Mouse (Mus musculus) gastrocnemius, postnatal 4 days (tissue): Measurements from ENCODE around the gene D430042O09Rik. TPM values are rescaled to one million over a fixed set of nuclear protein-coding genes. Genes with fewer than 3 reads are reported as not detected.

Source experiments
- DNase-seq, 2 experiments: peaks; one replicate each; pipeline ENCODE4 v3.0.0; 2021 to 2022; ENCODE audit warnings: low spot score in 2 of 2, mixed read lengths in 2 of 2
- total RNA-seq, 2 experiments: library from RNA; stranded (reverse); gene quantifications; 2 replicates each; pipeline ENCODE4 v1.2.3; 2021

The D430042O09Rik gene
- total RNA-seq, 2 experiments from 2014 or later = 10.8 to 15.0 TPM

DNA sequence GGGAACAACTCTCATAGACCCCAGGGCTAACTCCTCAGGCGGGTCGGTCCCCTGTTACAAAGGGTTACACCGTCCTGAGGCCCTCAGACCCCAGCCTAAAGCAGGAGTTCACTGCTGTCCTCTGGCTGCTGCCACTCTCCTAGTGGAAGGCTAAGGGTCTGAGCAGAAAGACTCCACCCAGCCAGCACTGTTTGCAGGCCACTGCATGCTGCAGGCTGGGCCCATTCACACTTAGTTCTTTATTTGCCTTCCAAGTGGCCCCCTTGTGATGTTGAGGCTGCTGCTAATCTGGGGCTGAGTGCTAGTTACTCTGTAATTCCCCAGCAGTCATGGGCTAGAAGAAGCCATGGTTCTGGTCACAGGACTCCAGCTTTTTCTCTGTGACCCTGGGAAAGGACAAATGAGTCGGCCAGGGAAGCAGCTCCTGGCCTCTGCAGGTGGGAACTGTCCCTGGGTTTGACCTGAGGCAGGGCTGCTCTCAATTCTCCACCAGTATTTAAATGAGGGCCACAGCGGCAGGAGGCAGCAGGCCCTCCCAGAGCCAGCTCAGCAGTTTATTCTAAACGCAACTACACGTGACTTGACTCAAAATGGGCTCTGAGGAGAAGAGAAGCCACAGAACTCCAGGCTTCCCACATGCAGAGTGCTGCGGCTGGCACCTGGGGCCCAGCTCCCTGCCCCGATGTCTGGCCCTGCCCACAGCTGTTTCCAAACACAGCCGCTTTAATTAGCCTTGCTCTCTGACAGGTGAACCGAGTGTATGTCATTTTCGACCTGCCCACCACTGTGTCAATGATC lies 163.9 kb downstream of the D430042O09Rik start:
- no peak for DNase-seq

DNA sequence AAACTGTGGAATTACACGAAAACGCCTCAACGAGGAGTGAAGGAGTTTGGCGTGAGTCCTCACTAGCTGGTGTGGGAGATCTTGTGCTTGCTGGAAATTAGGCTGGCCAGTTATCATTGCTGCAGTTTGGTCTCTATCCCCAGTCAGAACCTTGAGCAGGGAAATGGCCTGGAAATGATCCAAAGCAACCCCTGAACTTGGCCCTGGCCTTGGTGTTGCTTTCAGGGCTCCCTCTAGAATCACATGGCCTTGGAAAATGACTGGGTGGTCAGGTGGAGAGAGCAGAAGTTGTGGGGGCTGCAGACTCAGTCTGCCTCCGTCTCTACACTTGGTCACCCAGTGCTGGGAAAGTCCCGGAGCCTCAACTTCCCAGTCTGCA lies 164.5 kb downstream of the D430042O09Rik start:
- DNase-seq = no peak

DNA sequence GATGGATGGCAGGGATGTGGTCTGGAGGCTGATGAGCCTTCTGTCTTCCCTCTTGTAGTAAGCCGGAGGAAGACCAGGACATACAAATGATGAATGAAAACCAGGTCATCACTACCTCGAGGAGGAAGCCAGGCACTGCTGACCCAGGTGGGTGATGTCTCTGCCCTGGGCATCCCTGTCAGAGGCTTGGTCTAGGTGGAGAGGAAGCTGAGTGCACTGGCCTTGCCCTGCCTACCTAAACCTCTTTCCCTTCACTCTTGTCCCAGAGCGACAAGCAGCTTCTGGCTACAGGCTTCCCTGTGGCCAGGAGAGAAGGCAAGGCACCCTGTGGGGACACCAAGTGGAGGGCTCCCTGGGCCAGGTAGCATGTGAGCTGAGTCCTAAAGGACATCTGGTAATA lies 165.2 kb downstream of the D430042O09Rik start:
- no peak for DNase-seq

DNA sequence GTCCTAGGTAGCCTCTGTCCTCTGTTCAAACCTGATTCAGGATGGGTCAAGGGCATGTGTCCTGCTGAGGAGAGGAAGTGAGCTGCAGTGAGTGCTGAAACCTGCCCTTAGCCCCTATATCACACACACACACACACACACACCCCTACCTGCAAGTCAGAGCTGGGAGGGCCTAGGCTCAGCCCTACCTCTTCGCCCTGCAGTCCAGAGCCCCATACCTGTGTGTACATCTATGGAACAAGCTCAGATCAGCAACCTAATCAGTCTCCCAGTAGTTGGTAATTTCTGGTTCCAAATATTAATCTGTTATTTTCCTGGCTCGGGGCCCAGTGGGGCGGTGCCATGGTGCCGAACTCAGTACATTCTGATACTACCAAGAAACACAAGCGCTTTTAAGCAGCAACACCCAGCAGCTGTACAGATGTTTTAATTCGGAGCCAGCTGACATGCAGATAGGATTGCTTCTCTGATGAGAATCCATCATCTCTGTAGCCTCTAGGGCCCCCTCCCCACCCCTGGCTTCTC lies 166.3 kb downstream of the D430042O09Rik start:
- no peak for DNase-seq

DNA sequence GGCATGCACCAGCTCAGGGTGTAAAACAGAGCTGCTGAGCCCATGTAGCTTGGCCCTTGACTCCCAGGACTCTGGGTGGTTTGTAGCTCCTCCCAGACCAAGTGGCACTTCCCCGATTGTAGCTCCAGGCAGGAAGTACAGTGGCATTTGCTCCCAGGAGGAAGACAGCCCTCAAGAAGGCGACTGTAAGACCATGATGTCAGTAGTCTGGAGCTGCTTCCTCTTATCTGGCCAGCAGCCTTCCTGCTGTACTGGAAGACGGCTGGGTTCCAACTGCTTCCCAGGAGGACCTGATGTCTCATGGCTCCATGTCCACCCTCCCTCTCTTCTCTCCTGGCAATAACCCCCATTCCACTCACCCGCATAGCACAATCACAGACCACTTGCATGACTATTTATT lies 170.4 kb downstream of the D430042O09Rik start:
- no peak for DNase-seq

DNA sequence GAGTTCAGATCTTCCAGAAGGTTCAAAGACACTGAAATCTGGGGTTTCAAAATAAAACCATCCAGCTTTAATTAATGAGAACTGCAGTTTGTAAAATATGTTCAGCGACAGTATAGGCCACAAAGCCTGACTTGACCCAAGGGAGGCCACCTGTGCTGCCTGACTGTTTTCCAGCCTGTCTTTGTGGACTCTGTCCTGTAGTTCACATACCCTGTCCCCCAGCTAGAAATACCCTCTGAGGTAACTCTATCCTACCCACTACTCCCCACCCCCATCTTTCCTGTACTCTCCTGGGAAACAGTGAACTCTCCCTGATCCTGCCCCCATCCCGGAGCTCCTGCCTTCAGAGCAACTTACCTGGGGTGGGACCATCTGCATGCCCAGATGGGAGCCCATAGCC lies 175.5 kb downstream of the D430042O09Rik start:
- no peak for DNase-seq

DNA sequence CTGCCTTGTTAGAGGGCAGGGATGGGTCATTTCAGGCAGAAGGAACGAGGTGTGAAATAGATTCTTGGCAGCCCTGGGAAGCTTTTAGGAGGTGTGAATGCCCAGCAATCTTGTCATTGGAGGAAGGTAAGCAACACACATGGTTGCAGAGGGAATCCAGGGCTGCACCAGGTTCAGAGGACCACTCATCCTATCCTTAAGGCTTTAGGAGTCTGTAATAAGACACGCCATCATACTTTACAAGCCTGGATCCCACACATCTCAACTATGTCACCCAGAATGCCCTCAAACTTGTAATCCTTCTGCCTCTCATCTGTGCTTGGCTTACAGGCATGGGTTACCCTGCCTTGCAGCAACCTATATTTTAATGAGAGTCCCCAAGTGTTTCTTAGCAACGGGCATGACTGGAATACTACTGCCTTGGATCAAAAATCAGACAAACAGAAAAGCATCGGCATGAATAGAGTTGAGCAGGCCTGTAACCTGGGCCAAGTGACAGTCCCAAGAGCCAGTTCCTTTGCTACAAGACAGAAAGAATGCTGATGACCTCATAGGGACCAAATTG lies 178.5 kb downstream of the D430042O09Rik start:
- DNase-seq = no peak

DNA sequence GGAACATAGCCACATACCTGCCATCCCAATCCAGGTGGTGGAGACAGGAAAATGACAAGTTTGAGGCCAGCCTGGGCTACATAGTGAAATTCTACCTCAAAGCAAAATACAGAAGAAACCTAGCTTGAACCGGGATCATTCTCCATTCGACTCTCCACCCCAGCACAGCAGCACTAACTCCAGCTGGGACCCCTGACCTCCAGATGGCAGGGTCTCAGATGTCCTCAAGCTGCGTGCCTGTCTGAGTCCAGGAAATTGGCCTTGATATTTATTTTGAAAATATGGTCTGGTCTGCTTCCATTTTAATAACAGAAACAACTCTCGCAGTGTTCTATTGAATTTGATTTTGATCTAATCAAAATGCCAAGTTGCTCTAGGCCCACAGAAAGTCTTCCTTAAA lies 179.4 kb downstream of the D430042O09Rik start:
- DNase-seq = no peak

DNA sequence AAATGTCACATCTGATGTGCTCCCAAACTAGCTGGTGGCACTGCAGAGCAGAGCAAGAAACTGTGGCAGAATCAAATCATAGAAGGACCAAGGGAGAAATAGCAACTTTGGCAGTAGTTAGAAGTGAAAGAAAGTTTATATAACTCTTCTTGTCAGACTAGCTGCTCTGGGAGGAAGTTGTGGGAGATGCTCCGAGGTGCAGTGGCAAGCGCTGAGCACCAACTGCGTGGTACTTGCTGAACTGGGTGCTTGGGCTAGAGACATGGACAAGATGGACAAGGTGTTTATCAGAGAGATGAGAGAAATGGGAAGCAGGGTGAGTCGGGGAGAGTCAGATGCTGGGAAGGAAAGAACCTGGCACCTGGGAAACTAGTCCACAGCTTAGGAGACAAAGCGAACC lies 180.1 kb downstream of the D430042O09Rik start:
- no peak for DNase-seq

DNA sequence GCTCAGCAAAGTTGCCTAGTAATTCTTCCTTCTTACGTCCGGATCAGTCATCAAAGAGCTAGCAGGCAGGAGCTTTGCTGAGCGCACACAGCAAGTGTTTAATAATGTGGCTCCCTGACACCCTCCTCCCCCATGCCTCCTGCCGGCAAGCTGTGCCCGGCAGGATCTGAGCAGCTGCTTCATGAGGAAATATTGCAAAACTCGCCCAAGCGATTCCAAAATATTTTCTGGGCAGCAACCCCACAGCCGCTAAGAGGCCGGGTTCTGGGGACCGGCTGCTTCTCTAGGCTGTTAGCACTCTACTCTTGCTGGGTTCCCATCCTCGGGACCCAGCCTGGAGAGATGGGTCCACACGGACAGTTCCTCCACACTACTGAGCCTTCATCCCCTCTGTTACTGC lies 180.7 kb downstream of the D430042O09Rik start:
- DNase-seq = peak in 1 of 2 experiments; percentile 32

DNA sequence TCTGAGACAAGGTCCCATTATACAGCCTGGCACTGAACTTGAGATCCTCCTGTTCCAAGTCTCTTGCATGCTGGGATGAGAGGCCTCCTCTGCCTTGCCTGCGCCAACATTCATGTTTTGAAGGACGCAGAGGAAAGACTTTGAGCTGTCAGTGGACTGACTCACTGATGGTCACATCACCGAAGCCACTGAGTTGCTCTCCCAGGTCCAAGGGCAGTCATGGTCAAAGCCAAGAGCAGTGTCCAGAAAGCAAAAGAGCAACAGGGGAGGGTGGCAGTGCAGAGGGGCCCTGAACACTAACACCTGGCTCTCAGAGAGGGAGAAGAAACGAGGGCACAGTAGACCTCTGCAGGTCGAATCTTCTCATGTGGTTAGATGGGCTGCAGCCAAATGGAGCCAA lies 185.9 kb downstream of the D430042O09Rik start:
- no peak for DNase-seq

DNA sequence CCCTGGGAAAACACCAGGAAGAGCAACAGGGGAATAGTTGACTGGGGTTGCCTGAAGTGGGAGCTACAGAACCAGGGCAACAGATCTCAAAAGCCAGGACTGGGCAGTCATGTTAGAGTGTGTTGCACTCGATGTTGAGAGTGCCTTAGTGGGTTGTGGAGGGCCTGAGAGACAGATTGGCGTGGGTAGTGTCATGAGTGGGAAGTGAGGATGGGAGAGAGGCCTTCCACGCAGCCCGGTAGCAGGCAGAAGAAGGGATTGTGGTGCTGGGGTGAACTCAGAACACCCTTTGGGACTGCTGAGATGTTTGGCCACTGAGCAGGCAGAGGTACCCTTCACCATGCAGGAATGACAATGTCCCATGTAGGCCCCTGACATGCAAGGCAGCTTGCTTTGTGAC lies 189.4 kb downstream of the D430042O09Rik start:
- no peak for DNase-seq

DNA sequence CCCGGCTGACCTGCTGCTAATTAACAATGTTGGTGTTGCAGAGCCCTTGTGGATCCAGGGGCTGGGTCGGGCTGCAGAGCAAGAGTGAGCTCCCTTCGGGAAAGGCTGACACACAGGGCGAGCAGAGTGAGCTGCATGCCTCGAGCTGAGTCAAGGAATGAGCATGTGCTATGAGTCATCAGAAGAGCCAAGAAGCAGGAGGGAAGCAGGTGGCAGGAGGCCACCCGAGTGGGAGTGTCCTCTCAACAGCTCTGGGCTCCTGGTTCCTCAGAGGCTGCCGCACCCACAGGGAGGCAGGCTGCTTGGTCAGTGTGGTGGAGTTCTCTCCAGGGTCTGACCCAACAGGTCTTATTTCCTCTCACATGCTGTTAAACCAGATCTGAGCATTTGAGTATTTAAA lies 191.3 kb downstream of the D430042O09Rik start:
- no peak for DNase-seq

DNA sequence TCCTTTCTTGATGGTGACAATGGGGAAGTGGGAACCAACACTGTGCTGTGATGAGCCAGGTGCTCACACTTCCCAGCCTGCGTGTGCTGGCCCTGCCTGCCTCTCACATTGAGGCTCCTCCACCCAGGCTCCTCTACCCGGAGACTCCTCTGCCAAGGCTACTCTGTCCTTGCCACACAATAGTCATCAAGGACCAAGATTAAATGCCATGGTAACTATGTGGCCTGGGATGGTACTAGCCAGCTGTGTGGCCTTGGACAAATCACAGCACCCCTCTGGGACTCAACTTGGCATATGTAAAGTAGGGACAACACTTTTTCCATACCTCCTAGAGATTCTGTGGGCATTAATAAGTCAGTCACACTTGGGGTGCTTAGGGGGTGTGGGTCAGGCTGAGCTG lies 192.2 kb downstream of the D430042O09Rik start:
- no peak for DNase-seq

DNA sequence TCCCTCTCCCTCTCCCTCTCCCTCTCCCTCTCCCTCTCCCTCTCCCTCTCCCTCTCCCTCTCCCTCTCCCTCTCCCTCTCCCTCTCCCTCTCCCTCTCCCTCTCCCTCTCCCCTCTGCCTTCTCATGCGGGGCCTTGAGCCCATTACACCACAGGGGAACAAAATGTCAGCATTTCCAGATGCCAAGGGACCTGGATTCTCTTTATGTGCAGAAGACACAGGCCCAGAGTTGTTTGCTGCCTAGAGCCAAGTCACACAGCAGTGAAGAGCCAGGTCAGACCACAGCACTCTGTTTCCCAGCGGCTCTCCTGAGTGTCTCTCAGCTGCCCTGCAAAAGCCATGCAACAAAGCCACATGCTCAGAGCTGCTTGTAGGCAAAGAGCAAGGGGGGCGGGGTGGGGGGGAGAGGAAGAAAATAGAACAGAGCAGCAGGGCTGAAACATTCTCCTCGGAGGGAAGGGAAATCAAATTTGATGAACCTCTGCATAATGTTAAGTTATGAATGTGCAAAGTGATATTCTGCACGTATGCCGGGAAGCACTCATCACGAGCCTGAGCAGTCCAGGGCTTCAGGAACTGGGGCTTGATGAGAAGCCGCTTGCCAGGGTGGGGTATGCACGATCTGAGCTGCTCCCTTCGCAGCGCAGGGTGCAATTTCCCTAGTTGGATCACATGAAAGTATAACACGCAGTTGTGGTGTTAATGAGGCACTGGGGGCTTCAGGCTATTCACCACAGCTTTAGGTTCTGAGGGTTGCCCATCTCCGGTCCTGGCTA lies 192.9 kb downstream of the D430042O09Rik start:
- DNase-seq = no peak

DNA sequence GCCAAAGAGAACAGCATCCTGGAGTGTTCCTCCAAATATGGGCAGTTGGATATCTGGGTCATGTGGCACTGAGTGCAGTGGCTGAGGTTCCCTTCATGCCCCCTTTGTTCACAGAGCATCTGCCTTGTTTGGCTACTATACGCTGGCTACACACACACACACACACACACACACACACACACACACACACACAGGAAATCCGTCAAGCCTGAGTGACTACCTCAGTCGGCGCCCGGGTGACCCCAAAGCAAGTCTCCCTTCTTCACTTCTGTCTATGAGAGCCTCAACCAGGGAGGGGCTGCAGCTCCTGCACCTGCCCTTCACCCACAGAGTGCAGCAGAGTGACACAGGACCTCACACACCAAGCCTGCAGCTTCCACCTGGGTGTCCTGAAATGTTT lies 213.1 kb downstream of the D430042O09Rik start:
- no peak for DNase-seq

DNA sequence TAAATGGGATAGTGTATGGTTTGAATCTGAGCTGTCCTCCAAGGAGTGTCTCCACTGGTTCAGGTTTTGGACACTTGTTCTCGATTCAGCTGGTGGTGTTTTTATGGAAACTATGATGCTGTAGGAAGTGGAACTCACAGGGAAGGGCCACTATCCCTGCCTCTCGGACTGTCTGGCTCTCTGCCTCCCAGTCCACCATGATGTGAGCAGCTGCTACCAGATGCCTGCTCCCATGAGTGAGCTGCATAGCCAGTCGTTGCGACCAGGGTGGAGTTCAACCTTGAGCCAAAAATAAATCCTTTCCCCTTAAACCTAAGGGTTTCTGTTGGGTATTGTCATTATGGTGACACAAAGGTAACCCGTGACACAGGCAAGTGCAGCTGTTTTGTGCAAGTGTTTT lies 216.4 kb downstream of the D430042O09Rik start:
- DNase-seq = no peak

Other genes starting within 250 kb of the D430042O09Rik start
- gene Nsmce1, start 216.3 kb upstream of the D430042O09Rik start, total RNA-seq = 10 to 100 TPM; 28.3 to 33.6 TPM
- gene Il4ra, start 155.8 kb upstream of the D430042O09Rik start, total RNA-seq = 10 to 100 TPM; 14.5 to 15.1 TPM
- gene Il21r, start 104.5 kb upstream of the D430042O09Rik start, total RNA-seq = 1 to 10 TPM; 1.0 to 1.7 TPM
- gene Gtf3c1, start 108 bp upstream of the D430042O09Rik start, total RNA-seq = 10 to 100 TPM; 50.4 to 50.5 TPM